Mouse (Mus musculus): ENCODE results near the gene Gm10837. TPM values are rescaled to one million over a fixed set of nuclear protein-coding genes. Genes with fewer than 3 reads are reported as not detected.
A peak's percentile ranks its signal among the peaks of the same experiment; 100 is the strongest.
"Not testable (repeated sequence)": the region's sequence is repeated elsewhere in the genome, so short reads cannot be mapped to it uniquely, and the experiment has no call there.

Gene Gm10837
- not detected in 2 replicates for total RNA-seq (2021)
- long read RNA-seq: 0 reads

DNA sequence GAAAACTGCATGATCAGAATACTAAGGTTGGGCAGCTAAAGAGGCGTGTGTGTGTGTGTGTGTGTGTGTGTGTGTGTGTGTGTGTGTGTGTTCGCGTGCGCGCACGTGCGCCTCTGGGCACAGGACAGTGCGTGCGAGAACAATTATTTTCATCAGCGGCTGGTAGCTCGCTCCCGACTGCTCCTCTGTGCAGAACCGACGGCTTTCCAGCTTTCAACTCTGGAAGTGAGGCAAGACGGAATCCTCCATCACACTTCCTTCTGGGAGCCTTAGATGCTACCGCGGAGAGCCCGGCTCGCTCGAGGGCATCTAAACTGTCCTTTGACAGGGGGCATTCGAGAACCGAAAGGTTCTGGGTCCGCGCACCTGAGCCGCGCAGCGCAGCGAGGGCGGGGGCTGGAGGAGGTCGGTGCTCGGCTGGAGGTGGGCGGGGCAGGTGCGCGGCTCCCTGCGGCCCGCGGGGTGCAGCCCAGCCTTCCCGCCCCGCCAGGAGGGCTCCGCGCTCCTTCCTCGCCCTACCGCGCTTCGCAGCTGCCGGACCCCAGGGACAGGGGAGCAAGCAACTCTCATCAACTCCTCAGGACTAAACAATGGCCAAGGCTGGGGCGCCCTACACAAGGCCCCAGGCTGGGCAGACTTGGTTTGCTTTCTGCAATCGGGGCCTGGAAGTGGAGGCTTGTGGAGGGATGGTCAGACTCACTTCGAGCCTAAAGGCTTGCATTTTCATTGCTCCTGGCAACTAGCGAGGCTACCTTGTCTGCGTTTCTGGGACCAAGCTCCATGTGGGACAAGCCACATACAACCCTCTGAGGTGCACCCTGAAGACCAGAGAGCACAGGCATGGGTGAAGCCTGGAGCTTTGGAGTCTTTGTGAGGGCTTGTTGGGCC lies at the start of gene Gm10837:
Gm10837 (plus strand) TSS at position 146 of the 888 bp plus-strand sequence.
- DNase-seq: no peak

DNA sequence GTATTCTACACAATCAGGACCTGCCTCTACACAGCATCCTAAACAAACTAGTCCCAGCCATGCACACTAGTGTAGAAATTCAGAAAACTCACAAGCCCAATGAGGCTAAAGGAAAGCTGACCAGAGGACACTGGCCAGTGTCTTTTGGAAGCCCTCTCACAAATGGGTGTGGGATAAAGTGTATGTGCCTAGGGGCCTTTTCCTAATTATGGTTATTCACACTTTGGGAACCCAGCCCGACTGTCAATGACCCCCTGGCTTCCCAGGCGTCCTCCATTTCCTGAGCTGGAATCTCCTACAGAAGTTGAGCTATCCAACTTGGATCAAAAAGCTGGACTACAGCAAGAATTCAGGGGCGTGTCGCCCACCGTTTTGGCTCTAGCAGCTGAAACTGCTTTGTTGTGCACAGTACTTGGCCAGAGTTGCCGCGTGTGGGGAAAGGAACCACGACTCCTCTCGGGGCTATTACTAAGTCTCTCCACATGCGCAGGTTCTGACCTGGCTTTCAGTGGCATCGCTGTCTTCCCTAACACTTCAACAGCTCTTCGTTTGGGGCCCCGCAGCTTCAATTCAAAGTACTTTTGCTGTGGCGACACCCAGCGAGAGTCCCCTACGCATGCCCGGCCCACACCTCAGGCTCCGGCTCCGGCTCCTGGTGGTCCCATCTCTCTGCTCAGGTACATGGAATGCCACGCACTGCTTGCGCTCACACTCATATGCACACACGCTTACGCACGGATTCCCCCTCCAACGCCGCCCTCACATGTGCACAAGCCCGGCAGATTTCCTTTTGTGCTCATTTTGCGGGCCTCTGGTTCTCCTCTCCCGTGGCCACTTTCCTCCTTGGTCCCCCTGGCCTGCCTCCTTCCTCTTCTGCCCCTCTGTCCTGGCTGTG lies 40.5 kb upstream of the Gm10837 start:
- no peak for DNase-seq

DNA sequence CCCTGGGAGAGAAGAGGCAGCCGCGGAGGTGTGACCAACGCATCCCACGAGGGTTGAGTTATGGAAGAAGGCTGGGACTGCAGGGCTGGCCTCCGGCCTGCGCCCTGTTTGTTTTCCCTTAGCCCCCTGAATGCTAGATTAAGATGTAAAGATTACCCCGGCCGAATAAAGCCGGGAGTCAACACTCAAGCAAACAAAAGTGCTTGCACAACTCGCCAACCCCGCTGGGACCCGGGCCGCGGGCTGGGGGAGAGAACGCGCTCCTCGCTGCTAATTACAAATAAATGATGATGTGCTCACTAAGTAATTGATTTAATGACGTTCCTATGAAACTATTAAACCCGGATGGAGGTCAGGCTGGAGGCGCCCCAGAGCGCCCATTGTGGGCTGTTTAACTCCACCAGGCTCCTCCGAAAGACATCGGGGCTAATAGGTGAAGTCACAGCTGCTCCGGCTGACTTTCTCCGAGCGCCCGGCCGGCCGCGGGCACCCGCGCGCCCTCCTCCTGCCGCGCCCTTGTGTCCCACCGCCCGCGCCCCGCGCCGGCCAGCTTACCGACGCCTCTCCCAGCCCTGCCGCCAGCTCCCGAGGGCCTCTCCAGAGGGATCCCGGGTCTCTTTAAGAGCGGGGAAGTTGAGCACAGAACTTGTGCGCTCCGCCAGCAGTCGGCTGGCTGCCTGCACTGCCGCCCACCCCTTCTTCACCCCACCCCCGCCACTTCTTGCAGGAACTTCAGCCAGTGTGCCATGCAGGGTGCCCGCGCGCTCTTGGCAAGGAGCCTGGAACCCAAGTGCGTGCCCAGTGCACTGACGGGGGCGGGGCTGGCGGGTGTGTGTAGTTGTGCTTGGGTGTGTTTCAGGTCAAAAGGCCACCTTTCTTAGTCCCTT lies 39.6 kb upstream of the Gm10837 start, which contains the start of gene Gm5089:
Gm5089 (minus strand) TSS at position 620 of the 887 bp plus-strand sequence.
- DNase-seq: peak; percentile 47

DNA sequence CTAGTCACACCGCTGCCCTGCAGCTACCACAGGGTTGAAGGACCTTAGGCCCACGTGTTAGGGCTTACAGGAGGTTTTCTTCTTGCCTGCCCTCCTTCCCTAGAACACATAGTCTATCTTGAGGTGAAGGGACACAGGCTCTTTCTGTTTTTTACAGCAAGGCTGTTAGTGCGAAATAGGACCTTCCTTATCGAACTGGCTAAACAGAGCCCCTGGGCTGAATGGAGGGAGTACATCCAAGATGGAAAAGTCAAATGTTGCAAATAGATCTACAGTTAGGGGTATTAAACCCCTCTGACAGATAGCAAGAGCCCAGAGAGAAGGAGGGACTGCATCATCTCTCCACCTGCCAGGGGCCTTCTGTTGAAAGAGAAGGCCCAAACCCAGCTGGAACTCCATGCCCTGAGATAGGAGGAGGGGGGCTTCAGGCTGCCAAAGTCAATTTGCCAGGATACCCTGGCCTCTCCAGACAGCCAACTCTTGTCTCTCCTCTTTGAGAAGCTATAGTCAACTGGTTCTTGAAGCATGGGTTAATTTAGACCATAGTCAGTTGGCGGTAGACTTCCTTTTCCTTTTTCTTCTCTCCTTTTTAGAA lies 38.7 kb upstream of the Gm10837 start:
- no peak for DNase-seq

DNA sequence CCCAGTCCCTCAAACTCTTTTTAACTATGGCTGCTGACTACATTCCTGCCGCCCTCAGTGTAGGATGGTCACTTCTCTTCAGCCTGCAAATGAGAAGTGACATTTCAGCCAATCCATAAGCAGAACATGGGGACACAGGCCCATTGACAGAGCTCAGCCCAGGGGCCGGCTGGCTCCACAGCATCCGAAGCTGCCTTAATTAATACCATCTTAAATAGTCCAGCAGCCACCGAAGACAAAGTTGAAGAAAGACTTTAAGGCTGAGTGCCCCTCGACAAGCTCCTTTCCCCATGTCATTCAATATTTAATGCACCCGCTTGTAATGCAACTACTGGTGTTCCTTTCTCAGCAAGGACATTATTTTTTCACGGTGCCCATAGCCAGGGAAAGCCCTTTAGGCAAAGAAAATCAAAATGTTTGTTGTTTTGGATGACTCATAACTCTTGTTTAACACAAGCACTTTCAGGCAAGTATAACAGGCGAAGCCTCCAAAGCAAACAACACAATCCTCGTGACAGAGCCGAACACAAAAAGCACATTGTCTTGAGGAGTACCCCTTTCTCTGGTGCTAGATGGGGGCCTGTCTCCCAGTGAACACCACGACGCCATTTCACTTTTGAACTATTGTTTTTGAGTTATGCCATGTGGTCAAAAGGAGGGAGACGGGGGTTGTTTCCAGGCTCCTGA lies 37.5 kb upstream of the Gm10837 start:
- no peak for DNase-seq

DNA sequence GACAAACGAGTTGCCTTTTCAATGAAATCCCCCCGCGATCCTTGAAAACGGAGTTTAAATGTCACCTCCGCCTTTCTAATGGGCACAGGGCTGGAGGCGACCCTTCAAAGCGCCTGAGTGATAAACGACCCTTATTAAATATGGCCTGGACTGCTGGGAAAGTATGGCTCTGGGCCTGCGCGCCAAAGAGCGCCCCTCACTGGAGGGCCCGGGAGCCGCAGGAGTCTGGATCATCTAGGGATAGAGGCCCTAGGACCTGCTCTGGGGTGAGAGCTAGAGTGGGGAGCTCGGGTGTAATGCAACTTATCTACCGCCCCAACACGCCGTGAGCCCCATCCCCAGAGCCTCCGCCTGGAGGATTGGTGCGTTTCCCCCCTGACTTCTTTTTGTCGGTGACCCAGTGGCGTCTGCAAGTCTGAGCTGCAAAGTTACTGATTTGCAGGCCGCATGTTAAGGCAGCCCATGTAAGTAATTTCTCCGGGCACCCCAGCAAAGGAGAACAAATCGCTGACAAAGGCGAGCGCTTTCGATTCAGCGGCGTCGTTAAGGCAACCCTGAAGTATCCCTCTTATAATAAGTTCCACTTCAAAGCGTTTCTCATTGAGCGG lies 36.9 kb upstream of the Gm10837 start:
- no peak for DNase-seq

DNA sequence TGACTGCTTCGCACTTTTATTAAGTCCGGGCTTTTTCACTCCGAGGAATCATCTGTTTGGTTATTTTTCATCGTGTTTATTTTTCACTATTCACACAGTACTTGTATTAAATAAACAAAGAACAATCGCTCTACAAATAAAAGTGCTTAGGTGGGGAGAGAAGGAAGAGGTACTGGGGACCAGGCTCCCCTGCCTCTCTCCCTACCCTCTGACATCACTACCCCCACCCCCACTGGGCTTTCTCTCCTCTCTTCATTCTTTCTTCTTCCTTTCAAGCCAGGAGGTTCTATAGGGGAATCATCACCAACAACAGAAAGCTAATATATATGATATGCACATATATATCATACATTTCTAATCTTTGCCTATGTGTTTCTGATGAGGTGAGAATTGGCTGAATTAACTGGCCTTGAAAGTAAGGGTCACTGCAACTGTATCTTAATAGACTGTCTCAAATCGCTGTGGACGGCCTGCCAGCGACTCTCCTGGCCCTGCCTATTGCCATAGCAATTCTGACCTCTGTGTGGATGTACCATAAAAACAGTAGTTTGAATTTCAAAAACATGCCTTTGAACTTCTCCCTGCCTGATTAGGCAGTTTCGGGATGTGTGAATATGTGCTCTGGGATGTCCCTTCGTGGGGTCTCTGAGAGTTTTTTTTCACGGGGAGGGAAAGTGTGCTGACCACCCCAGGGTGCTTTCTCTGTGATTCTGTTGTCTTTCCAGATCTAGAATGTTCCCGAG lies 36.2 kb upstream of the Gm10837 start:
- no peak for DNase-seq

DNA sequence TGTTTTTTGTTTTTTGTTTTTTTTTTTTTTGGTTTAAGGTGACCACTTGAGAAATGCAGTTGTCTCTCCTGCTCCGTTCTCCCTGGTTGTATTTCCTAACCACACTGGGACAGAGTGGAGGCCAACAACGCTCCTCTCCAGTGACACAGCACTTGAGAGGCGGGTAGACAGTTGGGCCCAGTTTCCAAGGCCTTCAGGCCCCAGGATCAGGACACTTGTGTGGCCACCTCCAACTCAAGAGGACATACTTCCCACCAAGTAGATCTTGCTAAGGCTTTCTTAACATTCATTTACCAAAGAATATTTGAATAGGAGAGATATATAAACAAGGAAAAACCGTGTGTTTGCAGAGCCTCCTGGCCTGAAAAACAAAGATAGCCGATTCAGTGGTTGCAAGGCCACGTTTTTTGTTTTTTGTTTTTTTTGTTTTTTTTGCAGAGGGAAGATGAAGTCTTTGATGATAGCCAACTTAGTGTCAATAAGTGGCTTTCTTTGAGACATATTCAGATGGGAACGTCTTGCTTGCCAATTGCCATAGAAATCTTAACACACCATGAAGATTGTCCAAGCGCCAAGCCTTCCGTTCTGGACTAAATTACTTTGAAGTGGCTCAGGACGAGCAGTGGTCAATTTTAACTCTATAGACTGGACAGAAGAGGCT lies 35.4 kb upstream of the Gm10837 start:
- no peak for DNase-seq

DNA sequence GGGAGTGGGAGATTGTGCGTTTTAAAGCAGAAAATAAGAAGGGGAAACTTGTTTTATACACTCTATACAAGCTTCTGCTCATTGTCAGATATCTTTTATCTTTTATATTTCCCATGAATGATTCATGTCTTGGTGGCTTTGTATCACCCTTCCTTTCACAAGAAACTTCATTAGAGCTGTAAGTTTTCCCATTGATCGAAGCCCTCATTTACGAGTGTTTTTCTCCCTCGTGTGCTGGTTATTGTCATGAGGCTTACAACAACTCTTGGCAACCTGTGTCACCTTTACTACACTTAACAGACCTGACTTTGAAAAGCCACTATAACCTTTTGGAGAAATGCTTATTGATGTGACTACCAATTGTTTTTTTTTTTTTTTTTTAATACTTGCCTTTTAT lies 34.8 kb upstream of the Gm10837 start:
- DNase-seq: no peak

DNA sequence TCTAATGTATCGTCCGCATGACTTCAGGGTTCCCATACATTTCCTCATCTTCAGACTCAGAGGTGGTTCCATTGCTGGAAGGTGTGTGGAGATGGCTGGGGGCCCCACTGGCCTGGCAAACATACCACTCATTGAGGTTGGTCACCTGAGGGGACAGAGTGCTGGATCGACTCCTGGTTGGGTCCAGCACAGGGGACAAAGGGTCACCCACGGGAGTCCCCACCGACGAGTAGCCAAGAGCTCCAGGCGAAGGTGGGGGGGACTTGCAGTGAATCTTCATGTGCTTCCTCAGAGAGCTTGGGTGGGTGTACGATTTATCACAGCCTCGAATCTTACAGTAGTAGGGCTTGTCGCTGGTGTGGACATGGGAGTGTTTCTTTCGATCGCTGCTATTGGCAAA lies 31.1 kb upstream of the Gm10837 start:
- not testable (repeated sequence) for DNase-seq

DNA sequence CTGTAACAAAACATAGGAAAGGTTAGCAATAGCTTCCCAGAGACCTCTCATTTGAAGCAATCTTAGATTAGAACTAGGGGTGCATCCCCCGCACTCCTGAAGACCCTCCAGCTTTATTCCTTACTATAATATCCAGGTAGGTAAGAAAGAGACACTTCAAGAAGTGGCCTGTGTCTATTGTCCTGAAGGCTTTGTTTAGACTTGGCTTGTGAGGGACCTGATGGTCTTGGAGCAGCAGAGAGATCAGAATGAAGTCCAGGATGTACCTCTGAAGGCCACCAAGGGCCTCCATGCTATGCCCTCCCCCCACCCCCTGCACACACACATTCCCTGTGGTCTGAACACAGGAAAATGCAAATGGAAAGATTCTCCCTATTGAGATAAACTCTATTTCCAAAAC lies 30.6 kb upstream of the Gm10837 start:
- no peak for DNase-seq

DNA sequence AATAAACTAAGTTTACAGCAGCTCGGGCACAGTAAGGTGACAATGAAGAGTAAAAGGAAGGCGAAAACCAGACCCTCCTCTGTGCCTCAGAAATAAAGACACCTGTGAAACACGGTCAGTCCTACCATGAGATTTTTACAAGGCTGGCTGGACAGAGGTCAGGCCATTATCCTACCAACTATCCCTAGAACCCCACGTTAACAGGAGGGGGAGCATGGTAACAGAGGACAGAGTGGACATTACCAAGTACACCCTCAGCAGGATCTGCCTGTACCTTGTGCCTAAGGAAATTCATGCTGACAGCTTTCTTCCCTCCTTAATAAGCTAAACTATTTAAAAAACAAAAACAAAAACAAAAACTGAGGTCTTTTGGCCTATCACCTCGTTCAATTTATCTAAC lies 30.2 kb upstream of the Gm10837 start:
- DNase-seq: no peak

DNA sequence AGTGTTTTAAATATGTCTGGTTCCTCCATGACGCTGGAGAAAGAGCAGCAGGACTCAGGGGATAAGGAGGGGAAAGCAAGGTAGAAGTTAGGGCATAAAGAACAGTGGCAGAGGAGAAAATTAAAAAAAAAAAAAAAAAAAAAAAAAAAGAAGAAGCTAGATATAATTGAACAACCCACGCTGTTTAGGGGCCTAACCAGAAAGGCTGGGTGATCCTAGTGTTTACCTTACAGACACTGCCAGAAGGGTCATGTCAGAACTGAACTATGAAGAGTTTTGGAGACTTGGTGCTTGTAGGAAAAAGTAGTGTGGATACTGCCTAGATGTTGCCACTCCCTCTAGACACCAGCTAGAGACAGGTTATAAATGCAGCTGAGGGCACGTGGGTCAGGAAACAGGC lies 28.9 kb upstream of the Gm10837 start:
- DNase-seq: no peak

DNA sequence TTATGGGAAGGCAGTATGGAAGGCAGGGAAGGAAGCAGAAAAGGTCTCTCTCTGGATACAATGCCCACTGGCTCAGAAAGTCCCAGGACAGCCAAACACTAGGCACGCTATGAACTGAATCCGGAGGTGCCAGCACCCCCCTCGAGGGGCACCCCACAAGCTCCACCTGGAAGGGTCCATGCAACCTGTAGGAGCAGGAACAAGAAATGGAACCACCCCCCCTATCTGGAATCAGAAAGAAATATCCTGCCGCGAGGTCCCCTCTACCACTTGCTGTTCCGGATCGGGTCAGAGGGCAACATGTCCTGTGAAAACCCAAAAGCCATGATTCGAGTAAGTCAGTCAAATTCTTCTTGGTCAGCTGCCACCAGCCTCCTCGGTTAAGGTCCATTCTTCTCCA lies 28.4 kb upstream of the Gm10837 start:
- no peak for DNase-seq

DNA sequence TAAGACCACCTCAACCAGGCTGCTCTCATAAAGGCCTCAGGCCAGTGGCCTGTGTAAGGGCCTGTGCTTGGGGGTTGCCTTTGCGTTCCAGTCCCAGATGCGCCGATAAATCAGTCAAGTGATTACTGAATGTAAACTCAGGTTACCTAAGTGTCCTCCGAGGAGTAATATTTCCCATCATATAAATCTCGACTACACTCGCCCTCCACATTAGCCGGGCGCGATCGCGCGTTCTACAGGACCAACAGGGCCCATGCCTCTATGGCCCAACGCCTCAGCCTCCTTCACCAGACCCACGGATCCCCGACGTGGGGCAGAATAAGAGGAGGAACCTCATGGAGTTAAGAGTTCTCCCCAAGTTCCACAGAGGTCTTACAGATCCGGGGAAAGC lies 27.7 kb upstream of the Gm10837 start:
- no peak for DNase-seq

DNA sequence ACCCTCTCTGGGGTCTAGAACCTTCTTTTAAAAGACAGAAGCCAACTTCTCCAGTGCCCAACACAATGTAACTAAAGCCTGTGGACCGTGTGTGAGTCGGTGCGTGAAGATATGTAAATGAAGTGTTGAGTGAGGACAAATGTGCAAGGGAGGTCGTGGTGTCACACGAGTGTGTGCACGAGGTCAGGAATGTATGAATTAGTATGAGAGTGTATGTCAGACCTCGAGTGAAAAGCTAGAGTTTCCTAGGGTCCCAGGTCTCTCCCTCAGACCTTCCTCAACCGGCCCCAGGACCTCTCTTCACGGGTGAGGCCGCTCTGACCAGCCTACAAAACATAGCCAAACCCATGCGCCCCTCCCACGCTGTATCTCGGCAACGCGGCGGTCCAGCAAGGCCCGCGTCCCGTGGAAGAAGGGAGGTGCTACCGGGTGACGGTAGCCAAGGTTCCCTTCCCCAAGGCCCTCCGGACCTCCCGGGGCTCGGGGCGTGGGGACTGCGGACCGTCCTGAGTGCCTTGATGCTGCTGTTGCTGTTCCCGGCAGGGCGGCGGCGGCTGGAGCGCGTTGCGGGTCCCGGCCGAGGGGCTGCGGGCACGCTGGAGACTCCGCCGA lies 27.2 kb upstream of the Gm10837 start:
- DNase-seq: no peak

DNA sequence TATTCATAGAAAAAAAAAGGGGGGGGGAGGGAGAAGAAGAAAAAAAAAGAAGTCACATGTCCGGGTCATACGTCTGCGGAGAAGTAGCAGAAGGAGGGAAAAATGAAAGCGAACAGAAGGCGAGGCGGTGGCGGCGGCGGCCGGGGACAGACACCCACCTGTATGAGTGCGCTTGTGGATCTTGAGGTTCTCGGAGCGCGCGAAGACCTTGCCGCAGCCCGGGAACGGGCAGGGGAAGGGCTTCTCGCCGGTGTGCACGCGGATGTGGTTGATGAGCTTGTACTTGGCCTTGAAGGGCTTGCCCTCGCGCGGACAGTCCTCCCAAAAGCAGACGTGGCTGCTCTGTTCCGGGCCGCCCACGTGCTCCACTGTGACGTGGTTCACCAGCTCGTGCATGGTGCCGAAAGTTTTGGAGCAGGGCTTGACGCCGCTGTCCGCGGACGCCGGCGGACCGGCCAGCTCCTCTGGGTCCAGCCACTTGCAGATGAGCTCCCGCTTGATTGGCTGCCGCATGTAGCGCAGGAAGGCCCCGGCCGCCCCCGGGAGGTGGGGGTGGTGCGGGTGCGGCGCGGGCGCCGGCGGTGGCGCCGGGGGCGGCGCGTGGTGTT lies 26.5 kb upstream of the Gm10837 start:
- peak; percentile 59 for DNase-seq

DNA sequence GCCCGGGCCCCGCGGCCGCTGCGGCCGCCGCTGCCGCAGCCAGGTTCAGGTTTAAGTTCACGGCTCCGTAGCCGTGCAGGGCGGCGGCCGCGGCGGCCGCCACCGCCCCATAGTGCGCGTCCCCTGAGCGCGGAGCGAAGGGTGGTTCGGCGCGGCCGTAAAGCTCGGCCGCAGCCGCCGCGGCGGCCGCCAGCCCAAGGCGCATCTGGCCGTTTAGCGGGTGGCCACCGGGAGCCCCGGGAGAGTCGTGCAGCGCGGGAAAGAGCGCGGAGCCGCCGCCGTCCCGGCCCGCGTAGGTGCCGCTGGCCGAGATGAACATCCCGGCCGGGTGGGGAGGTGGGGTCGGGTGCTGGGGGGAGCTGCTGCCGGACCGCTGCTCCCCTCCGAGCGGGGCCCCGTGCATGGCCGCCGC lies 26.0 kb upstream of the Gm10837 start:
- no peak for DNase-seq
